Mouse (Mus musculus): Measurements from ENCODE around the gene Pxmp2.
A peak's percentile ranks its signal among the peaks of the same experiment; 100 is the strongest.

Pxmp2 gene

DNA sequence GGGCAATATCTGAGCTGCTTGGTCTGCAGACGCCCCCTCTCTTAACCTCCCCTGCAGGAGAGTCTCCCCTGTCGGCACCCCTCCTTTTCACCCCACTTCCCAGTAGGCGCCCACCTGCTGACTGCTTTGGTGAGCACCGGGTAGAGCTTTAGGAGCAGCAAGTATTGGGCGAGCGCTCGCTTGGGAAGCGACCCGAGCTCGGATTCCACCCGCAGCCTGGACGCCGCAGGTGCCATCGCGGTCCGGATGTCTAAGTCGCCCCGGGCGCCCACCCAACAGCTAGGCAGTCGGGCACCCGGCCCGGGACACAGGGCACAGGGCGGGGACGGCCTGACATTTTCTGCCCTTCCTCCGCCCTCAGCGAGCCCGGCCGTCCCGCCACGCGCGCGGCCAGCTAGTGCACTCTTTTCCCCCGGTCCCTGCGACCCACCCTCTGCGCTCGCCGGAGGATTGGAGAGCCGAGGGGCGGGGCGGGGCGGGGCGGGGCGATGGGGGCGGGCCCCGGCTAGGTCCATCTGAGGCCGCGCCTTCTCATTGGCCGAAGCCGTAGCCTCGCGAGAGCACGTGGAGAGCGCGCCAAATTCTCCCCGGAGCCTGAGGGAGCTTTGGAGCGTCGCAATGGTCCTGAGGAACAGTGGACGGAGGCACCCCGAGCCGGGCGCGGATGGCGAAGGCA is at the start of gene Pxmp2, which contains the start of gene Pole:
Gene Pxmp2 (minus strand): TSS at position 417 of the 676 bp plus-strand sequence.
Gene Pole (plus strand): TSS at position 537 of the 676 bp plus-strand sequence.
- DNase-seq (ENCODE audit: low spot score), result peak; percentile 94

DNA sequence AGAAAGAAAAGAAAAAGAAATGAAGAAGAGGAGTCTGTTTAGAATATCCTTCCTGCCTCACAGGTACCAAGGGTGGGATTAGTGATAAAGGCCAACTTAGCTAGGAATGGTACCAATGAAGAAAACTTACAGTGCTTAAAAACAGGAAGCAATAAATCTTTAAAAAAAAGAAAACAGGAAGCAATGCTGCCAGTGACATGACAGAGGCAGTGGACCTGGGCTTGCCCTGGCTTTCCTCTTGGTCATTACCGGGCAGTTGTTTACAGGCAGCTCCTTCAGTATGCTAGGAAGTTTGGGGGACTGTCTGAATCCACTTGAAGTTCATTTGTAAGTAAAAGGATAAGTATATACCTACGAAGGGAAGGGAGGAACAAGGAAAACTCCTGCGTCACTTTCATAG is 44.5 kb upstream of the Pxmp2 start:
- no peak for DNase-seq (ENCODE audit: low spot score)

DNA sequence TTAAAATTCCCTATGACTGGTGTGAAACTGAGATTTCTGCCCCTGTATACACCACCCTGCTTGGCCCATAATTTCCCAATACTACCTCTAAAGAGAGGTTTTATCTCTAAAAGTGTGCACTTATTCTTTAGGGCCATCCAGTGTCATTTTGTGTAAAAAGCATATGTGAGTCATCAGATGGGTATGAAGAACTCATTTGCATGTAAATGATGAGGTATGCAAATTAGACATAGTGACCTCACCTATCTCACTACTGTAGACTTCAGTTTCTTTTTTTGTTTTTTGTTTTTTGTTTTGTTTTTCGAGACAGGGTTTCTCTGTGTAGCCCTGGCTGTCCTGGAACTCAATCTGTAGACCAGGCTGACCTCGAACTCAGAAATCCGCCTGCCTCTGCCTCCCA is 27.1 kb upstream of the Pxmp2 start:
- DNase-seq (ENCODE audit: low spot score), result no peak

- no peak for DNase-seq (ENCODE audit: low spot score)
Observed at GRCm38 (mm10) chr5:110308861-110309260, 22.9 kb upstream of the Pxmp2 start.

- DNase-seq (ENCODE audit: low spot score), result no peak
Observed at GRCm38 (mm10) chr5:110300591-110300990, 14.6 kb upstream of the Pxmp2 start.

GRCm38 (mm10) chr5:110296637-110297036 is 10.7 kb upstream of the Pxmp2 start:
- DNase-seq (ENCODE audit: low spot score), result no peak

GRCm38 (mm10) chr5:110291649-110292048 is 5.7 kb upstream of the Pxmp2 start:
- no peak for DNase-seq (ENCODE audit: low spot score)

DNA sequence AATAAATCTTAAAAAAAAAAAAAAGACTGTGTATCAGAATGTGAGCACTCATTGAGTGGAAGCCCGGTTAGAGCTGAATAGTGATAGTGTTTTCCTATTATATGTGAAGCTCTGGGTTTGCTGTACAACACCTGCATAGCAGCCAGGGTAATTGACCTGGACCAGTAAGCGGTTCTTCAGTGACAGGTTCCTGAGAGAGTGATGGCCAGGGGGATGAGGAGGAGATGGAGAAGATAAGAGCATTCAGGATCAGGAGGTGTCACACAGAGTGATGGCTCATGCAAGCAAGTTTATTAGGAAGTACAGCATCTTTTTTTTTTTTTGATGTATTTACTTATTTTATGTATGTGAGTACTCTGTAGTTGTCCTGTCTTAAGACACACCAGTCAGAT is 1.1 kb upstream of the Pxmp2 start:
- DNase-seq (ENCODE audit: low spot score), result no peak

DNA sequence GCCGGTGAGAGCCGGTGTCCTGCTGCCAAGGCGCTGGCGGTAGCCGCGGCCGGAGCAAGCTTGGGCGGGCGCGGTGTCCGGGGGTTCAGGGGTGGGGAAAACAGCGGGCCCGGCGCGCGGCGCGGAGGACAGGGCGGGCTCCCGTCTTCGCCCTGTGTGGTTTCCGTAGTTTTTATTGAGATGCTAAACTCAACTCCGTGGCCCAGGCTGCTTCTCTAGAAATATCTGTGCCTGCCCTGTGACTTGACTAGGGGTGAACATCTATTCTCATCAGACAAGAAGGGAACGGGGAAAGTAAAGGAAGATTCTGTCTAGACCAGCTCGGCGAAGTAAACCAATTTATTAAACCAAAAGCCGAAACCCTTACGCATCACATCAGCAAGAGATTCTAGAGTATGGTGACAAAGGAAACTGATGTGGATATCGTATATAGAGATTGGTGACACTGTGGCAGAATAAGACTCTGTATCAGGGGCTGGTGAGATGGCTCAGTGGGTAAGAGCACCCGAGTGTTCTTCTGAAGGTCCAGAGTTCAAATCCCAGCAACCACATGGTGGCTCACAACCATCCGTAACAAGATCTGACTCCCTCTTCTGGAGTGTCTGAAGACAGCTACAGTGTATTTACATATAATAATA is 579 bp upstream of the Pxmp2 start:
- no peak for DNase-seq (ENCODE audit: low spot score)

DNA sequence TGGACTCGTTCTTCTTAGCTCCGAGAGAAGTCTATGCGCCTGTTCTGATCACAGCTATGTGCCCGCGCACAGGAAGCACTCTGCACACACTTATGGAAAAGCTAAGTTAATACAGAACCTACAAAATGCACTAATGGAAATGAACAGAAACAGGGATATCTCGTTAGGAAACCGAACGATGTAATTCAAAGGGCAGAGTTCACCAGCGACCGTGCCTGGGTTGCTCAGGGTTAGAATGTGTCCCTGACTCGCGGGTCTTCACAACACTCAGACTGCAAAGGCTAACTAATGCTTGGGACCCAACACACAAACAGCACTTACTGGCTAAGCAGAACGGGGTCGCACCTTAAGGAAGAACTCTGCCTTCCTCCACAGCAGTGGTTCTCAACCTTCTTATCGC is 830 bp downstream of the Pxmp2 start:
- no peak for DNase-seq (ENCODE audit: low spot score)

GRCm38 (mm10) chr5:110284536-110284935 is 1.4 kb downstream of the Pxmp2 start:
- no peak for DNase-seq (ENCODE audit: low spot score)

DNA sequence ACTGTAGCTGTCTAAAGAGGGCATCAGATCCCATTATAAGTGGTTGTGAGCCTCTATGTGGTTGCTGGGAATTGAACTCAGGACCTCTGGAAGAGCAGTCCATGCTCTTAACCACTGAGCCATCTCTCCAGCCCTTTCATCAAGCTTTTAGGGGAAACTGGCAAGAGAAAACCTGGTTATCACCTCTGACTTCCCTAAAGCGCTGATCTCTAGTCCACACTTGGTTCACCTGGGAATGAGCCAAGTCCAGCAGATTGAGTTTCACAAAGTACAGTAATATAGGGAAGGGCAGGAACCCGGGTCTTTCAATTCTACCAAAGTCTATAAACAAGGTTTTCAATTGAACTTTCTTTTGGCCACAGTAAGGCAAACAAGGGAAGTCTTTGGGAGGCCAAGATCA is 4.0 kb downstream of the Pxmp2 start:
- no peak for DNase-seq (ENCODE audit: low spot score)

DNA sequence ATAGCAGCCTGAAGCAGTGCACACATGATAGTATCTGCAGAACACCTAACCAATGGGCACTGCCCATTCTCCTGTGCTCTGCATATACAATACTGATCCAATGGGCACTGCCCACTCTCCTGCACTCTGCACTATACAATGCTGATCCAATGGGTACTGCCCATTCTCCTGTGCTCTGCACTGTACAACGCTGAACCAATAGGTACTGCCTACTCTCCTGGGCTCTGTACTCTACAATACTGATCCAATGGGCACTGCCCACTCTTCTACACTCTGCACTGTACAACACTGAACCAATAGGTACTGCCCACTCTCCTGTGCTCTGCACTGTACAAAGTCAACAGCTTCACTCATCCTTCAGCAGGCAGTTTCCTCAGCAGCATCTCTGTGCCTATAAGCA is 9.1 kb downstream of the Pxmp2 start:
- no peak for DNase-seq (ENCODE audit: low spot score)

DNA sequence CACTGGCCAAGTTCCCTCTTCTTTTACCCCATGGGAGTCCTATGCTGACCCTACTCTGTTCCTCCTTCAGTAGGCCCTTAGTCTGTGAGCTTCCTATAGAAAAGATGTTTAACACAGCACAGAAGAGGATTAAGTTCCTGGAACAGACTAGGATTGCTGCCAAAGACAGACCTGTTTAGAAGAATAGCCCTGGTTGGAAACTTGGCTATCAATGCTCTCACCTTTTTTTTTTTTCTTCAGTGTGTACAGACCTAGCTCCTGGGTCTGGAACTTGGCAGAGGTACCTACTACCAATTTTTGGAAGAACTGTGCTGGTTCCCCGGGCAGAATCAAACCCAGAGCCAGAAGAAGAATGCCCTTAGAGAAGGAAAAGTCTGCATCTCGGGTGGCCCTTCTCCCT is 9.6 kb downstream of the Pxmp2 start:
- no peak for DNase-seq (ENCODE audit: low spot score)

- DNase-seq (ENCODE audit: low spot score), result no peak
Observed at GRCm38 (mm10) chr5:110274846-110275245, 11.1 kb downstream of the Pxmp2 start.

- no peak for DNase-seq (ENCODE audit: low spot score)
Observed at GRCm38 (mm10) chr5:110274147-110274546, 11.8 kb downstream of the Pxmp2 start.

- DNase-seq (ENCODE audit: low spot score), result no peak
Observed at GRCm38 (mm10) chr5:110270242-110270641, 15.7 kb downstream of the Pxmp2 start.

GRCm38 (mm10) chr5:110269141-110270101 is 16.6 kb downstream of the Pxmp2 start, which contains the start of gene Pgam5:
Gene Pgam5 (minus strand): TSS chr5:110269913.
- DNase-seq (ENCODE audit: low spot score), result peak; percentile 91

DNA sequence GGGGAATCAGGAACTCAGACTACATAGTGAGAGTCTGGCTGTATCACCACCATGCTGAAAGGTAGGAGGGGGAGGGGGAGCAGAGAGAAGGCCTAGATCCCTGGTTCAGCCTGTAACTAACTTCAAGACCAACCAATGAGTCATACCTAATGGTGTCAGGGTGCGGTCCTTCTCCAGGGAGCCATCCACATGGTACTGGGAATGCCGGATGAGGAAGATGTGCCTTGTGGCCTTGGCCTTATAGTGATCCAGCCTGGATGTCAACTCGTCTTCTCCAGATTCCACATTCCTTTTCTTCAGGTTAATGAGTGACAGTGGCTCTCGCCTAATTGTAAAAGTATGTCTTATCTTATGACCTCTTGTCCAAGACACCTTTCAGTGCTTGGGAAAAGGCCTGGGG is 19.0 kb downstream of the Pxmp2 start:
- DNase-seq (ENCODE audit: low spot score), result no peak

- no peak for DNase-seq (ENCODE audit: low spot score)
Observed at GRCm38 (mm10) chr5:110244091-110244490, 41.9 kb downstream of the Pxmp2 start.

DNA sequence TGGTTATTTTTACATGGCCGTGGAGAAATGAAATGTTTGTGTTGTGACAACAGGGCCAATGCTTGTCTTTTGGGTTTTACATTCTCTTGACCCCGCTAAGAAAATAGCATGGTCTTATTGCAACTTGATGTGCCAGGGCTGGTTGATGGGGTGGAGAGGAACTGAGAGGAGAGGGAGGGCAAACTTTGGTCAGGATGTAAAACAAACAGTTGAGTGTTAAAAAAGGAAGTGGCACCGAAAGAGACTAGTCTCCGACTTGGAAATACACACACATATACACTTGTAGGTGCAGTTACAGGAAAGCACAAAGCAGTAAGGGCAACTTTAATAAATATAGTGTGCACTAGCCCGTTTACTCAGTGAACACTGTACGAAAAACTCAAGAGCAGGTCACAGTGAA is 53.6 kb downstream of the Pxmp2 start:
- DNase-seq (ENCODE audit: low spot score), result no peak

- DNase-seq (ENCODE audit: low spot score), result peak; percentile 13
Observed at GRCm38 (mm10) chr5:110231638-110232037, 54.3 kb downstream of the Pxmp2 start.
